Mouse (Mus musculus) liver, embryonic 14.5 days (tissue): ENCODE data around the gene BC035044.

Source experiments
- CTCF ChIP-seq: IDR thresholded peaks from 2 replicates; pipeline ENCODE4 v1.5.1; 2016; ENCODE audit warnings: antibody characterized with exemption, low read depth, control low read depth
- EP300 ChIP-seq: IDR thresholded peaks from 2 replicates; pipeline ENCODE4 v1.6.1; 2016; ENCODE audit warnings: antibody characterized with exemption, low read depth

DNA sequence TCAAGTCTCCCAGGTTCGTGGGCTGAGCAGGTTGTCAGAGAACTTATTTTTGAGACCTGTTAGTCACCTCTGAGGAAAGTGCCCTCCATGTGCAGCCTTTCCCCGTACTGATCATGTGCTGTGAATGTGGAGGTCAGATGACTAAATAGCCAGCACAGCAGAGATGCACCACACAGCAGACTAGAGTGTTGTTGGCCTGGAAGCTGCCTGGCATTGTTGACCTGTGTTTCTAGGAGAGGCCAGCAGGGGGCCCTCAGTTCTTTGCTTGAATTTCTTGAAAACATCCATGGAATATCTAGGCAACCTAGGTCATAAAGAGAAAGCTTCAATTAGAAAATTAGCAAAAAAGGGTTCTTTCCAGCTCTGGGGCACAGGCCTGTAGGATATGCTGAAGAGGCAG, 41.0 kb downstream of the BC035044 start:
- TF ChIP-seq CTCF (peak; percentile 72), EP300 (no peak)
